In the genomic region with DNA sequence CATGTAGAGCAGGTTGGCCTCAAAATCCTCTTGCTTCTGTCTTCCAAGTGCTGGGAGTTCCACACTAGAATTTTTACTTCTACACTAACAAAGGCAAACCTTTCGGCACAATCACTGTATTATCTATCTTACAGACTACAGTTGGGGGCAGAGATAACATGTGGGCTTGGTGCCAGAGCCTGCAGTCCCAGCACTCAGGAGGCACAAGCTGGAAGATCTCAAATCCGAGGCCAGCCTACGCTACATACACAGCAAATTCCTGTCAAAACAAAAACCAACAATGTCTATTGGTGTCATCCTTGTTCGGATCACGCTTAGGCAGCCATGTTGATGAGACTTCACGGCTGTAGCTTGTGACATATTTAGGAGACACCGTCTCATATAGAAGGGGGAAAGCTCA, we compare ENCODE assay signal across 11 mouse cellular contexts.
"Had no signal": no experiment of that assay in that cellular context is flagged by ENCODE, and none has a peak within 500 bp of the region (broad histone marks: within the 10 kb centered on the region; RNA-seq: fewer than 3 reads in every experiment).

No protein-coding gene starts in this region.

- H3K36me3 ChIP-seq: limb, embryonic 15.5 days; liver, embryonic 12.5 days; midbrain, embryonic 13.5 days had no signal

- H3K4me3 ChIP-seq: limb, embryonic 15.5 days; liver, embryonic 12.5 days; midbrain, embryonic 13.5 days had no signal

- ATAC-seq: liver, embryonic 12.5 days; midbrain, embryonic 13.5 days had no signal

- H3K4me2 ChIP-seq: limb, embryonic 15.5 days; liver, embryonic 12.5 days; midbrain, embryonic 13.5 days had no signal

- H3K9ac ChIP-seq: limb, embryonic 15.5 days; liver, embryonic 12.5 days; midbrain, embryonic 13.5 days had no signal

- DNase-seq: kidney, adult 11 months; kidney, postnatal 25 days; layer of hippocampus, adult 9-11 months; layer of hippocampus, postnatal 36 days; lung, adult 18-20 months; right cerebral cortex, adult 18-20 months; right cerebral cortex, postnatal 25 days; thymus, postnatal 4 days had no signal

- H3K9me3 ChIP-seq: limb, embryonic 15.5 days; liver, embryonic 12.5 days; midbrain, embryonic 13.5 days had no signal

- H3K27me3 ChIP-seq: limb, embryonic 15.5 days; liver, embryonic 12.5 days had no signal

- H3K27ac ChIP-seq: limb, embryonic 15.5 days; liver, embryonic 12.5 days; midbrain, embryonic 13.5 days had no signal
